Mouse (Mus musculus): ENCODE measurements around the gene Cdk5r1. TPM values are rescaled to one million over a fixed set of nuclear protein-coding genes. Genes with fewer than 3 reads are reported as not detected.

Gene Cdk5r1
- polyA plus RNA-seq, 1 experiment, result 1.6 TPM

- no peak for DNase-seq (ENCODE audit: low read depth)
Measured at GRCm38 (mm10) chr11:80504519-80505385, 27.9 kb downstream of the Cdk5r1 start.

GRCm38 (mm10) chr11:80505581-80505980 lies 28.8 kb downstream of the Cdk5r1 start:
- DNase-seq (ENCODE audit: low read depth), result no peak

GRCm38 (mm10) chr11:80506483-80506882 lies 29.7 kb downstream of the Cdk5r1 start:
- no peak for DNase-seq (ENCODE audit: low read depth)

- DNase-seq (ENCODE audit: low read depth), result no peak
Measured at GRCm38 (mm10) chr11:80507791-80508190, 31.0 kb downstream of the Cdk5r1 start.

- no peak for DNase-seq (ENCODE audit: low read depth)
Measured at GRCm38 (mm10) chr11:80508361-80509175, 31.7 kb downstream of the Cdk5r1 start.

- DNase-seq (ENCODE audit: low read depth), result no peak
Measured at GRCm38 (mm10) chr11:80509176-80509506, 32.3 kb downstream of the Cdk5r1 start.

GRCm38 (mm10) chr11:80510124-80510523 lies 33.3 kb downstream of the Cdk5r1 start:
- DNase-seq (ENCODE audit: low read depth), result no peak

- DNase-seq (ENCODE audit: low read depth), result no peak
Measured at GRCm38 (mm10) chr11:80512313-80513056, 35.7 kb downstream of the Cdk5r1 start.

- DNase-seq (ENCODE audit: low read depth), result no peak
Measured at GRCm38 (mm10) chr11:80513796-80514195, 37.0 kb downstream of the Cdk5r1 start.

- no peak for DNase-seq (ENCODE audit: low read depth)
Measured at GRCm38 (mm10) chr11:80515346-80515745, 38.5 kb downstream of the Cdk5r1 start.

GRCm38 (mm10) chr11:80515895-80516294 lies 39.1 kb downstream of the Cdk5r1 start:
- DNase-seq (ENCODE audit: low read depth), result no peak

- DNase-seq (ENCODE audit: low read depth), result no peak
Measured at GRCm38 (mm10) chr11:80518421-80519367, 41.9 kb downstream of the Cdk5r1 start.

GRCm38 (mm10) chr11:80521148-80521547 lies 44.3 kb downstream of the Cdk5r1 start:
- DNase-seq (ENCODE audit: low read depth), result no peak

GRCm38 (mm10) chr11:80522852-80523251 lies 46.0 kb downstream of the Cdk5r1 start:
- no peak for DNase-seq (ENCODE audit: low read depth)

- DNase-seq (ENCODE audit: low read depth), result no peak
Measured at GRCm38 (mm10) chr11:80523410-80523809, 46.6 kb downstream of the Cdk5r1 start.

- DNase-seq (ENCODE audit: low read depth), result no peak
Measured at GRCm38 (mm10) chr11:80524213-80524612, 47.4 kb downstream of the Cdk5r1 start.

- DNase-seq (ENCODE audit: low read depth), result no peak
Measured at GRCm38 (mm10) chr11:80527697-80528096, 50.9 kb downstream of the Cdk5r1 start.

GRCm38 (mm10) chr11:80529149-80529548 lies 52.3 kb downstream of the Cdk5r1 start:
- DNase-seq (ENCODE audit: low read depth), result no peak

Data from gonadal fat pad, adult 2 months (tissue).